Mouse (Mus musculus) mouse embryonic stem cell (cell line): ENCODE data around the gene Dip2b.

Source experiments
- in situ Hi-C, 2 experiments: fragments of 300-500 bp; cut with MboI; formaldehyde crosslinking; loops; 1 replicate in 1 of 2; 3 replicates in 1 of 2; pipeline ENCODE4 v1.14.3; 2019 to 2020; ENCODE audit warnings: low sequenced_read_pairs in 2 of 2, low pct_unique_long_range_greater_than_20kb in 1 of 2, mixed read lengths in 1 of 2; ENCODE audit not compliant: unreplicated experiment in 1 of 2

Gene Dip2b

GRCm38 (mm10) chr15:100145917-100146316 lies 107.5 kb downstream of the Dip2b start:
- in situ Hi-C loops: loop anchor here in 1 of 2 experiments (25.0 kb wide), 1 partner anchor 109 kb away; the partner anchor contains the start of gene Dip2b

GRCm38 (mm10) chr15:100150593-100150992 lies 112.1 kb downstream of the Dip2b start:
- in situ Hi-C loops: no loop called here

- in situ Hi-C loops: no loop called here
Observed at GRCm38 (mm10) chr15:100152321-100152720, 113.9 kb downstream of the Dip2b start.

DNA sequence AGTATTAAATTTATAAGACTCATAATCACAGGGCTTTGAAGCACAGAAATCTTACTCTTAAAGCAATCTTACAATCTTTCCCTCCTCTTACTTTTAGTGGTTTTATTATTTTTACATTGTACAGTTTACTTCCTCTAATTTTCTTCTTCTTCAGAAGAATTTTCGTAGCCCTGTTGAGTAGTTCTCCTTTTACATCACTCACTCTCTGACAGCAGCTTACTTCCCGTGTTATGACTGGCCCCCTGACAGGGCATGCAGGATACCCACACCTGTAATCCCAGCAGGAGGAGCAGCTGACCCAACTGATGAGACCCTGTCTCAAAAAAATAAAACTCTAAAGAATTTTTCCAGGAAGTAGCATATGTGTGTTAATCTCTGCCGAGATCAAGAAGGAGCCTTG lies 114.6 kb downstream of the Dip2b start:
- in situ Hi-C loops: no loop called here

DNA sequence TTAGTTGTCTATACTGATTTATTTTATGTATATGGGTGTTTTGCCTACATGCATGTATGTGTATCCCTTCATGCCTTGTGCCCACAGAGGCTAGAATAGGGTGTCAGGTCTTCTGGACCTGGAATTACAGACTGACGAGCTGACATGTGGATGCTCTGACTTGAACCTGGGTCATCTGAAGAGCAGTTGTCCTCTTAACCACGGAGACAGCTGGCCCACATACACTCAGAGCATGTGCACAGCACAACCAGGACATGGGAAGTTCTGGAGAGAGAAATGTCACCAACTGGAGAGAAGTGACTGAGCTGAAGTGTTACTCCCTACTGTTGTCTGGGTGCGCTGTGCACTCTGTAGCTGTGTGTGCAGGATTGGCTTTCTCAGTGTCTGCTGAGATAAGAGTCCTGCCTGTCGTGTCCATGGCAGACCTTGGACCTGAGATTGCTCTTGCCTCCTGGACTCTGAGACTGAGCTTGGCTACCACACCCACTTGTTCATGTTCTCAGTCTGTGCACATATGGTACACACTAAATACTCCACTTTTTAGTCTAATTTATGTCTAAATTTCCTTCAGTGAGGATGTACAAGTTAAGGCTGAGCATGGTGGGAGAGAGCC lies 117.7 kb downstream of the Dip2b start:
- in situ Hi-C loops: no loop called here

GRCm38 (mm10) chr15:100156781-100157470 lies 118.5 kb downstream of the Dip2b start:
- in situ Hi-C loops: no loop called here

- in situ Hi-C loops: no loop called here
Observed at GRCm38 (mm10) chr15:100158985-100159384, 120.5 kb downstream of the Dip2b start.

GRCm38 (mm10) chr15:100161747-100162280 lies 123.3 kb downstream of the Dip2b start:
- in situ Hi-C loops: no loop called here

DNA sequence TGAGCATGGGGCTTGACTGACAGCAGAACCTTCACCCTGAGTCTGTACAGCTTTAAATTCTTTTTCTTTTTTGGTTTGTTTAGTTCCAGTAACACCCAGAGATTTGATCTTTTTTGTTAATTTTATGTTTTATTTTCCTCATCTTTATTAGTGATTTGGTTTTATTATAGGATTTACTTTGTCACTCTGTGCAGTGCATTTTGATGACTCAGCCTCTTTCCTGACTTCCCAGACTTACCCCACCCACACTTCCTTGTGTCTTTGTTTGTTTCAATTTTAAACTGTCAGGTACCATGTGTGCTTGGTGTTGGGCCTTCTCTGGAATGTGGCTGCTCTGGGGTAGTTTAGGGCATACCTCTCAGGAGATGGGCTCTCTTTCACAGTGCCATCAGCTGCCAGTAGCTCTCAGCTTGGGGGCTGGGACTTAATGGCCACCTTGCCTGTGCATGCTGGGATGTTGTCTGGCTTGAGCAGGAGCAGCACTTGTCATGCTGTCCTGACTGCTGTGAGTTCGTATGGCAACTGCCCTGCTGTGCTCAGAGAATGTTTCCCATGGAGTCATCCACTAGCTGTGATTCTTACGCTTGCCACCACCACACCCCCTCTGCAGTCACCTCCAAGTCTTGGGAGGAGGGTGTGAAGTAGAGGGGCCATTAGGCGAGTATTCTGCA lies 125.1 kb downstream of the Dip2b start:
- in situ Hi-C loops: no loop called here

- in situ Hi-C loops: no loop called here
Observed at GRCm38 (mm10) chr15:100166464-100166863, 128.0 kb downstream of the Dip2b start.

DNA sequence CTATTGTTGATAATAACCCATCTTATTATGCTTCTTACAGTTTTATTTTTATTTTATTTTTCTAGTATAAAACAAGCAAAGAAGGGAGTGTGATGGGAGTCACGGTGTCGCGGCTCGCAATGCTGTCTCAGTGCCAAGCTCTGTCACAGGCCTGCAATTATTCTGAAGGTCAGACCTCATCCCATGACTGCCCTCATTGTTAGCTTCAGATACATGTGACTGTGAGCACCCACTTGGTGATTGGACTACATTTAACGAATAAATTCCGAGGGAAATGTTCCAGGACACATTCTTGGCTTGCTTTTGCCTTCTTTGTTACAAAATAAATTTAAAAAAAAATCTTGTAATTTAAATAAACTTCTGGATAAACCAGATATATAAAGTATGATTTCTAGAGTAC lies 129.3 kb downstream of the Dip2b start:
- in situ Hi-C loops: no loop called here

GRCm38 (mm10) chr15:100168191-100168606 lies 129.7 kb downstream of the Dip2b start:
- in situ Hi-C loops: no loop called here

DNA sequence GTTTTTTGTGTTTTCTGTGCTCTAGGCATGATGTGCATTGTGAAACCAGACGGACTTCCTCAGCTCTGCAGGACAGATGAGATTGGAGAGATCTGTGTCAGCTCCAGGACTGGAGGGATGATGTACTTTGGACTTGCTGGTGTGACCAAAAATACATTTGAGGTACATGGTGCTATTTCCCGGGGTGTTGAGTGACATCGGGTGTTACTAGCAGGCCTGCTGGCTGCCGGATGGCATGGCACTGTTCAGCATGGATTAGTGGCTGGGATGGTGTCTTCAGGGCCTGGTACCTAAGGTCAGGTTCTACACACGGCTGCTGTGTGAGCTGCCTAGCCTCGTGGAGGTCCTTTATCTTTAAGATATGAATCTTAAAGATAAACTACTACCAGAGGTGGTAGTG lies 136.7 kb downstream of the Dip2b start:
- in situ Hi-C loops: no loop called here

GRCm38 (mm10) chr15:100177167-100177566 lies 138.7 kb downstream of the Dip2b start:
- in situ Hi-C loops: no loop called here

GRCm38 (mm10) chr15:100177575-100177974 lies 139.1 kb downstream of the Dip2b start:
- in situ Hi-C loops: no loop called here

GRCm38 (mm10) chr15:100178487-100178886 lies 140.0 kb downstream of the Dip2b start:
- in situ Hi-C loops: no loop called here

DNA sequence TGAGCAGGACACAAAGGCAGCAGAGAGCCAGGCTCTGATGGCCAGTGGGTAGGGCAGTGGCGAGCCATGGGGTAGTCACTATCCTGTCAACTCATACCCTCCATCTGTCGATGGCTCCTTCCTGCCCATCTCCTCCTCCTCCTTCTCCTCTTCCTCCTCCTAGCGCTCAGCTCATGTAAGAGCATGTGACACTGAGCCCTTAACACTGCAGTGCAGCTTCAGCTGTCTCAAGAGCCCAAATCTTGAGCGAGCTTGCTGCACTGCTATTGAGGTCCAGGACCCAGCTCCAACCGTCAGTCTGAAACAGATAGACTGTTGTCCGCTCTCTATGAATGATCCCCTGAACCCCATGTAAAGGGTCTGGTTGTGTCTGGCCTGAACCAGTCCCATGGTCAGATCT lies 141.2 kb downstream of the Dip2b start:
- in situ Hi-C loops: loop anchor here in 1 of 2 experiments (10.0 kb wide), 1 partner anchor 145 kb away; the partner anchor contains the start of gene Dip2b

DNA sequence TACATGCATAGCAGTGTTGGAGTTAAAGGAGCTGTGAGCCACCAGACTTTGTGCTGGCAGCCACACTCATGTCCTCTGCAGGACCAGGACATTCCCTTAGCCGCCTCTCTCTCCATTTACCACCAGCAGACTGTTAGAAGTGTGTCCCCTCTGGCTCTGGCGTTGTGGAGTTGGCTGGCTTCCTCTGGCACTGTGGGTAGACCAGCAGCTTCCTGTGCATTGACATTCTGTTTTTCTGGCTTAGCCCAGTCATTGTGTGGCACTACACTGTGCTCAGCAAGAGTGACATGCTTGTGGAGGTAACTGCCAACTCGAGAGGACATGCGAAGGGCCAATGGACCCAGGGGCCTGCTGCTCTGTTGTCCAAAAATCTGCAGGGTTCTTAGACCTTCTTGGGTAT lies 141.8 kb downstream of the Dip2b start:
- in situ Hi-C loops: loop anchor here in 1 of 2 experiments (10.0 kb wide), 1 partner anchor 145 kb away; the partner anchor contains the start of gene Dip2b

DNA sequence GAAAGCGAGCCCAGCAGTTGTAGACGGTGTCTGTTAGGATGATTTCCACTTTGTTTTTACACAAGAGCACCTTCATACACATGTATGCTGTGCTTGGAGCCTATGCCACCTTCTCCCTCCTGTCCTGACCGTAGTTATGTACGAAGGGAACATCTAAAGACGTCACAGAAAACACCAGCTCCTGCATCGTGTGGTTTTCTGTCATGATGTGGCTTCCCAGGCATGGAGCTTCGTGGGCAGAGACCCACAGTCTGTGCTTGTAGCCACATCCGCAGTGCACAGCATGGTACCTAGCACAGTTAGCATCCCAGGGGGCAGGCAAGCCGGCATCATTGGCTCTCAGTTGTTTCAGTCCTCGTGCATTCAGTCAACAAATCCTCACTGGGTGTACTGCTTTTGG lies 143.4 kb downstream of the Dip2b start:
- in situ Hi-C loops: loop anchor here in 1 of 2 experiments (10.0 kb wide), 1 partner anchor 147 kb away; the partner anchor contains the start of gene Dip2b
